Mouse (Mus musculus) heart, adult 2 months (tissue): ENCODE results near the gene Mindy4.

ENCODE experiments used
- EP300 ChIP-seq: fragments of 200-500 bp; IDR thresholded peaks from 2 replicates; pipeline ENCODE4 v1.6.1; 2011; ENCODE audit warnings: low read depth, low read length, control low read depth; ENCODE audit not compliant: insufficient read depth
- POLR2A ChIP-seq: fragments of 200-500 bp; IDR thresholded peaks from 2 replicates; pipeline ENCODE4 v1.6.1; 2011; ENCODE audit warnings: mild to moderate bottlenecking, low read depth, low read length, control low read depth; ENCODE audit not compliant: insufficient read depth

- TF ChIP-seq EP300 (no peak), POLR2A (no peak)
Observed at GRCm38 (mm10) chr6:55258428-55259325, 55.5 kb downstream of the Mindy4 start.
